Mouse (Mus musculus) olfactory bulb, adult 2 months (tissue): ENCODE data around the gene Tfcp2. TPM values are rescaled to one million over a fixed set of nuclear protein-coding genes. Genes with fewer than 3 reads are reported as not detected.

Source experiments
- H3K27ac ChIP-seq: fragments of 200-500 bp; 2 replicates; pipeline ENCODE4 v1.5.1; 2012; ENCODE audit warnings: low read depth, low read length; ENCODE audit not compliant: insufficient read depth
- H3K4me1 ChIP-seq: fragments of 200-500 bp; 2 replicates; pipeline ENCODE4 v1.6.1; 2012; ENCODE audit warnings: low read length; ENCODE audit not compliant: control insufficient read depth, insufficient read depth
- H3K4me3 ChIP-seq: fragments of 200-500 bp; 2 replicates; pipeline ENCODE4 v1.5.1; 2012; ENCODE audit warnings: mild to moderate bottlenecking, low read depth, low read length, moderate library complexity; ENCODE audit not compliant: insufficient read depth
- CTCF ChIP-seq: fragments of 200-500 bp; IDR thresholded peaks from 2 replicates; pipeline ENCODE4 v1.5.1; 2012; ENCODE audit warnings: low read depth, mild to moderate bottlenecking, low read length, moderate library complexity; ENCODE audit not compliant: insufficient read depth
- POLR2A ChIP-seq: fragments of 200-500 bp; IDR thresholded peaks from 2 replicates; pipeline ENCODE4 v1.6.1; 2012; ENCODE audit warnings: mild to moderate bottlenecking, low read depth, low read length, moderate library complexity; ENCODE audit not compliant: insufficient read depth
- WGBS: fragments of 180-500 bp; shearing (Covaris S2); methylation state at CpG from one replicate; pipeline ENCODE4 v1.1.7; 2018; 5-methylcytosine and 5-hydroxymethylcytosine counted together
- polyA plus RNA-seq: library from polyadenylated mRNA; stranded (reverse); fragments of >200 nt; gene quantifications from 2 replicates; pipeline ENCODE4 v1.2.4, GENCODE M21; 2012; ENCODE audit warnings: low replicate concordance; ENCODE audit not compliant: missing spikeins, insufficient read depth, insufficient read length

The Tfcp2 gene
- polyA plus RNA-seq, 1 experiment, result not detected

DNA sequence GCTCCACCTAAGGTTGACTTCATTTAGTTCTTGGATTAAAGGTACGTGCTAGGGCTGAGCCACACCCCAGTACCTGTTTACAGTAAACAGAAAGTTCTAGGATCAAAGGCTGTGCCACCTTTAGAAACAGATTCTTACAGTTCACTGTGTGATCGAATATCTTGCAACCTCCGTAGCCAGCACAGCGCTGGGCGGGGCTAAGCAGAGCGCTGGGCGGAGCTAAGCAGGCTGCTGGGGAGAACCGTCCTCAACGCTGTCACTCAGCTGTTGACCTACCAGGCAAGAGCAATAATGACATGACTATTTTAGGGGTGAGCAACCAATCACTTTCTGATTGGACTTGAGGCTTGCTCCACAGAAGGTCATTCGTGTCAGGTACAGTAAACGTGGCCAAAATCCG lies 90.9 kb downstream of the Tfcp2 start:
- Histone ChIP-seq H3K4me3 (no peak overlapping the region), H3K4me1 (peaks cover 6% of the 10 kb centered on the region), H3K27ac (no peak overlapping the region)
- 22% methylated on average over 12 of the region's 12 CpGs for WGBS
- no peak for TF ChIP-seq POLR2A
- no peak for TF ChIP-seq CTCF

DNA sequence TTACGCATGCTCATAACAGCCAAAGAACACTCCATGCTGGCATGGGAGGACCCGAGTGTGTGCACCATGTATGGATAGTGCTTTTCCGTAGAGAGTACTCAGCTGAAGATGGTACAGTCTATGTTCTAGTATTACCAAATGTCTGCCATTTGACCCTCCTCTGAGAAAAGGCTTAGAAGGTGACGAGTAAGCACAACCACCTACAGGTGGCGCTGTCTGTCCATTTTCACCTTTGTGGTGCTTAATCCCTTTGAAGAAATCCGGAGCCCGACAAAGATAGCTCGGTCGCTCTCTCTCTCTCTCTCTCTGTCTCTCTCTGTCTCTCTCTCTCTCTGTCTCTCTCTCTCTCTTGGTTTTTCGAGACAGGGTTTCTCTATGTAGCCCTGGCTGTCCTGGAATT lies 93.8 kb downstream of the Tfcp2 start:
- Histone ChIP-seq H3K27ac (no peak overlapping the region), H3K4me1 (peaks cover 6% of the 10 kb centered on the region), H3K4me3 (no peak overlapping the region)
- WGBS, result 36% methylated on average over 10 of the region's 10 CpGs
- TF ChIP-seq CTCF (no peak), POLR2A (no peak)

DNA sequence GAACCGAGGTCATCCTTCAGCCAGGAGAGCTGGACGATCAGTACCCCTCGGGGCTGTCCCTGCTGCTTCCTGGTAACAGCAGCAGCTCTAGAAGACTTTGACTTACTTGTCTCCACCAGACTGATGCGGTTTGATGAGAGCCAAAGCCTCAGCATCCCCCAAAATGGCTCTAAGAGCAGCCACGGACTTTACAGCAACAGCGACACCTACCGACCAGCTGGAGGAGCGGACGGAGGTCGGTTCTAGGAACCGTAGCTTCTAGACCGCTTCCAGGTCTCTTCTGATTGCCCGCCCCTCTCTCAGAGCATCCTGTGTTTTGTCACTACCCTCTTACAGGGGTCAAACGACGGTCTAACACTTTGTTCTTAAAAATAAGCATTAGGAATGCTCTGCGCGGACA lies 94.5 kb downstream of the Tfcp2 start:
- WGBS, result 6% methylated on average over 17 of the region's 17 CpGs
- H3K4me1 ChIP-seq, result peaks cover 6% of the 10 kb centered on the region
- TF ChIP-seq POLR2A (no peak), CTCF (peak; percentile 81)
- H3K4me3 ChIP-seq, result no peak overlapping the region
- no peak overlapping the region for H3K27ac ChIP-seq

DNA sequence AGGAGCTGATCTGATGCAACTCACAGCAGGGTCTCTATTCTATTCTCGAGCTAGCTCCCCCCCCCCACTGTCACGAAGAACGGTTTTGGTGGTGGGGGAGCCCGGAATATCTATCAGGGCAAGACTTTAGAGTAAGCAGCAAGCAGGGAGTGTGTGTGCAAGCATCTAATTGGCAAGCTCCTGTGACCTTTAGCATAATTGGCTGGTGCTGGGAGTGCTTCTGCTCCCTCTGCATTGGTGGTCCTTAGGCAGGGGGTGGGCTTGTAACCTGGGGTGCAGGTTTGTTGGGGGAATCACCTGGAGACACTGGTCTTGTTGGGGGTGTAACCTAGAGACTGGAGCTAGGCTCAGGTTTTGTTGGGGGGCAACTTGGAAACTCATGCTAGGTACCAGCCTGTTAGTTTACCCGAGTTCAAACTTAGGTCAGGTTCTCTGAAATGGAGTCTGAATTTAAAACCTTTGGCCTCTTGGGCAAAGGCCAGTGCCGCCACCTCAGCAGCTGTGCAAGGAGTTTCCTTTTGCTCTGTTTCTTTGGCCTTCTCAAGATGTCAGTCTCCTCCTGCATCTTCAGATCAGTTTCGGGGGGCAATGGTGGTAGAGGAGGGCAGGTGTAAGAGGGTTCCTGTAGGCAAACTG lies 95.3 kb downstream of the Tfcp2 start:
- WGBS, result 53% methylated on average over 7 of the region's 7 CpGs
- H3K4me1 ChIP-seq, result peaks cover 3% of the 10 kb centered on the region; the same call in 1 of the 2 replicates
- H3K27ac ChIP-seq, result no peak overlapping the region
- no peak overlapping the region for H3K4me3 ChIP-seq
- TF ChIP-seq POLR2A (no peak), CTCF (no peak)

DNA sequence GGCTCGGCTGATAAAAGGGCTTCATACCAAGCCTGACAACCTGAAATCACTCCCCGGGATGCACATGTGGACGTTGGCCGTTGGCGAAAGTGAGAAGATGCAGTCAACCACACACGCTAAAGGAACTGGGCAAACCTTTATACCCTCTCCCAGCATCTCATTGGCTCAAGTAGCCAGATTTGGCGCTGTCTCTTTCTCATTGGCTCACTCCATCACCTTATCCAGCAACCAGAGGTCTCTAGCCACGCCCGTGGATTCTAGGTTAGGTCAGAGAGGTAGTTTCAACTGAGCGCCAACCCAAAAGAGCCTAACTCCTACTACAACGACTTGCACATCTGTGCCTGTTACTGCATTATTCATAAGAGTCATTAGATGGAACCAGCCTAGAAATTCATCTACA lies 99.3 kb downstream of the Tfcp2 start:
- WGBS, result 86% methylated on average over 11 of the region's 11 CpGs
- no peak for TF ChIP-seq CTCF
- no peak for TF ChIP-seq POLR2A
- no peak overlapping the region for H3K4me3 ChIP-seq
- peaks cover 7% of the 10 kb centered on the region; the same call in 1 of the 2 replicates for H3K4me1 ChIP-seq
- H3K27ac ChIP-seq, result no peak overlapping the region

DNA sequence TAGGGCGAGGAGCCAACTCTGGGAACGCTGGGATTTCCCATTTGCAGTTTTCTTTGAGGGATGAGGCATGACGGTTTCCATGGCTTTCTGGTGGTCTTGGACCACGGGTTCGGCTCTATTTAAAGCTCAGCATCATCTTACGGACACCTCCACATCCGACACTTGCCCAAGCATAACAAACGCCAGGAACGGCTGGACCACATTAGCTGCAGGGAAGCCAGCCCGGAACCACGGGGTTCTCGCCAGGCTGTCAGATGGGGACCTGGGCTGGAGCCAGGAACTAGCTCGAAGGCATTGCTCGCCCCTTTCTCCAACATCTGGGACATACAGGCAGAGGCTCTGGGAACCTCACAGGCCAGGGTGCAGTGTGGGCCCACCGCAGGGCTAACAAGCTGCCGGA lies 100.6 kb downstream of the Tfcp2 start:
- H3K4me1 ChIP-seq, result peaks cover 7% of the 10 kb centered on the region; the same call in 1 of the 2 replicates
- TF ChIP-seq POLR2A (no peak), CTCF (no peak)
- H3K4me3 ChIP-seq, result no peak overlapping the region
- 29% methylated on average over 16 of the region's 16 CpGs for WGBS
- H3K27ac ChIP-seq, result no peak overlapping the region

DNA sequence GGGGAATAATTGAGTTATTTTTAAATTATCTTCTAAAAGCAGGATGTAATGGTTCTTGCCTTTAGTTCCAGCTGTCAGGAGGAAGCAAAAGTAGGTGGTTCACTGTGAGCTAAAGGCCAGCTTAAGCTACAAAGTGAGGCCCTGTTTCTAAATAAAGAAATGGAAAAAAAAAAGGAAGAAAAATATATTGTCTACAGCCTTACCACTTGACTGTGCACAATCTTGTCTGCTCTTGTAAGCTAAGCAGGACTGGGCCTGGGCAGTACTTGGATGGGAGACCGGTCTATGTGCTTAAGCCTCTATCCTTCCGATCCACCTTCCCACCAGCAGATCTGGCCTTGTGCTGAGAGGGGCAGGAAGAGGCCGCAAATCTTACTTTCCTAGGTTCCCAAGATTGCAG lies 102.3 kb downstream of the Tfcp2 start:
- peak overlapping the region; percentile 38; the same call in 1 of the 2 replicates for H3K27ac ChIP-seq
- peaks cover 7% of the 10 kb centered on the region; the same call in 1 of the 2 replicates for H3K4me1 ChIP-seq
- H3K4me3 ChIP-seq, result no peak overlapping the region
- 81% methylated on average over 3 of the region's 3 CpGs for WGBS
- no peak for TF ChIP-seq CTCF
- no peak for TF ChIP-seq POLR2A

DNA sequence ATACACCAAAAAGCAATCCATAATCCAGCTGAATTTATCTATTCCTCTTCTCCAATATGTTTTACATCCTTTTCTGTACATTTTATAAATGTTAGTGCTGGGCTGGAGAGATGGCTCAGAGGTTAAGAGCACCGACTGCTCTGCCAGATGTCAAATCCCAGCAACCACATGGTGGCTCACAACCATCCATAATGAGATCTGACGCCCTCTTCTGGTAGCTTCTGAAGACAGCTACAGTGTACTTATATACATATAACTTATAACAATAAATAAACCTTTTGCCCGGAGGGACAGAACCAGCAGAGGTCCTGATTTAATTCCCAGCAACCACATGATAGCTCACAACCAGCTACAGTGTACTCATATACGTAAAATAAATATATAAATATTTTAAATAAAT lies 103.2 kb downstream of the Tfcp2 start:
- Histone ChIP-seq H3K4me1 (peaks cover 10% of the 10 kb centered on the region; the same call in 1 of the 2 replicates), H3K27ac (no peak overlapping the region), H3K4me3 (no peak overlapping the region)
- no peak for TF ChIP-seq POLR2A
- no peak for TF ChIP-seq CTCF
- 83% methylated on average over 4 of the region's 4 CpGs for WGBS

Other genes with a start within 250 kb of the Tfcp2 start
- gene Mettl7a1, start 247.9 kb downstream of the Tfcp2 start, polyA plus RNA-seq, result not detected in 2 replicates
- gene Mettl7a3, start 217.1 kb downstream of the Tfcp2 start, polyA plus RNA-seq, result not detected in 2 replicates
- not detected in 2 replicates for gene Methig1, start 198.9 kb downstream of the Tfcp2 start, polyA plus RNA-seq
- not detected in 2 replicates for gene Mettl7a2, start 198.8 kb downstream of the Tfcp2 start, polyA plus RNA-seq
- gene Higd1c, start 187.5 kb downstream of the Tfcp2 start, polyA plus RNA-seq, result not detected in 2 replicates
- gene Gm5475, start 129.9 kb downstream of the Tfcp2 start, polyA plus RNA-seq, result not detected in 2 replicates
- not detected in 2 replicates for gene Slc11a2, start 126.9 kb downstream of the Tfcp2 start, polyA plus RNA-seq
- not detected in 2 replicates for gene Letmd1, start 83.0 kb downstream of the Tfcp2 start, polyA plus RNA-seq
- gene Csrnp2, start 56.5 kb downstream of the Tfcp2 start, polyA plus RNA-seq, result not detected in 2 replicates
- not detected in 2 replicates for gene Pou6f1, start 48.0 kb upstream of the Tfcp2 start, polyA plus RNA-seq
- not detected in 2 replicates for gene Dazap2, start 63.3 kb upstream of the Tfcp2 start, polyA plus RNA-seq
- not detected in 2 replicates for gene Smagp, start 84.9 kb upstream of the Tfcp2 start, polyA plus RNA-seq
- not detected in 2 replicates for gene Bin2, start 117.5 kb upstream of the Tfcp2 start, polyA plus RNA-seq
- gene Cela1, start 135.9 kb upstream of the Tfcp2 start, polyA plus RNA-seq, result not detected in 2 replicates
- not detected in 2 replicates for gene Galnt6, start 177.4 kb upstream of the Tfcp2 start, polyA plus RNA-seq
- 38.7 TPM in 1 of 2 replicates, not detected in the other for gene Slc4a8, start 209.7 kb upstream of the Tfcp2 start, polyA plus RNA-seq